Mouse (Mus musculus) heart, adult 2 months (tissue): ENCODE results near the gene Hnrnpf. TPM values are rescaled to one million over a fixed set of nuclear protein-coding genes. Genes with fewer than 3 reads are reported as not detected.

Source experiments
- DNase-seq, 2 experiments: peaks; one replicate each; pipeline ENCODE4 v3.0.0; 2021
- H3K27ac ChIP-seq: fragments of 200-600 bp; 2 replicates; pipeline ENCODE4 v1.8.1; 2022
- H3K27me3 ChIP-seq: fragments of 200-500 bp; 2 replicates; pipeline ENCODE4 v1.6.1; 2012; ENCODE audit warnings: mild to moderate bottlenecking, low read length, inconsistent platforms, mixed read lengths; ENCODE audit not compliant: control insufficient read depth, insufficient read depth
- H3K36me3 ChIP-seq: fragments of 200-500 bp; 2 replicates; pipeline ENCODE4 v1.6.1; 2012; ENCODE audit warnings: low read length, inconsistent platforms; ENCODE audit not compliant: control insufficient read depth, insufficient read depth
- H3K4me1 ChIP-seq: fragments of 200-500 bp; 2 replicates; pipeline ENCODE4 v1.6.1; 2011; ENCODE audit warnings: low read length; ENCODE audit not compliant: control insufficient read depth, insufficient read depth
- H3K4me3 ChIP-seq: fragments of 200-600 bp; 2 replicates; pipeline ENCODE4 v1.8.1; 2022
- H3K79me2 ChIP-seq: fragments of 200-500 bp; replicated peaks from 2 replicates; pipeline ENCODE4 v1.6.1; 2012; ENCODE audit warnings: mild to moderate bottlenecking, inconsistent platforms, low read length, moderate library complexity, mixed read lengths; ENCODE audit not compliant: control insufficient read depth, insufficient read depth
- H3K9ac ChIP-seq: fragments of 200-500 bp; 2 replicates; pipeline ENCODE4 v1.6.1; 2012; ENCODE audit warnings: low read depth, mild to moderate bottlenecking, control low read depth, inconsistent platforms, low read length, mixed read lengths
- CTCF ChIP-seq: fragments of 200-600 bp; IDR thresholded peaks from 2 replicates; pipeline ENCODE4 v1.8.1; 2022; ENCODE audit warnings: antibody characterized with exemption, mild to moderate bottlenecking, moderate library complexity
- EP300 ChIP-seq: fragments of 200-500 bp; IDR thresholded peaks from 2 replicates; pipeline ENCODE4 v1.6.1; 2011; ENCODE audit warnings: low read depth, low read length, control low read depth; ENCODE audit not compliant: insufficient read depth
- POLR2A ChIP-seq: fragments of 200-500 bp; IDR thresholded peaks from 2 replicates; pipeline ENCODE4 v1.6.1; 2011; ENCODE audit warnings: mild to moderate bottlenecking, low read depth, low read length, control low read depth; ENCODE audit not compliant: insufficient read depth
- WGBS: fragments of 180-500 bp; shearing (Covaris S2); methylation state at CpG from one replicate; pipeline ENCODE4 v1.1.7; 2018; 5-methylcytosine and 5-hydroxymethylcytosine counted together
- intact Hi-C: fragments of 180-260 bp; cut with DNase I; formaldehyde crosslinking; loops from one replicate; pipeline ENCODE4 v1.15.1; 2025
- long read RNA-seq: library from polyadenylated mRNA; stranded (forward); transcript quantifications from one replicate; pipeline ENCODE4 v2.0.0, GENCODE M21; 2021
- polyA plus RNA-seq: library from polyadenylated mRNA; depleted of rRNA; stranded (reverse); fragments of >200 nt; gene quantifications from 2 replicates; pipeline ENCODE4 v1.2.3, GENCODE M21; 2012; rRNA removed
- total RNA-seq, 2 experiments: library from RNA; stranded (reverse); gene quantifications; 2 replicates each; pipeline ENCODE4 v1.2.3; 2021

Gene Hnrnpf
- total RNA-seq, result 100 to 1,000 TPM; 185 to 192 TPM
- 66.1 and 95.9 TPM in 2 replicates for polyA plus RNA-seq
- long read RNA-seq, transcript Hnrnpf-208 (4 exons, 956 nt), result major isoform, 40 of 197 reads
- long read RNA-seq, transcript Hnrnpf-209 (3 exons, 2,280 nt), result minor isoform, 38 of 197 reads
- long read RNA-seq, transcript Hnrnpf-201 (4 exons, 2,147 nt), result major isoform, 40 of 197 reads
- long read RNA-seq, transcript Hnrnpf-210 (1 exons, 1,922 nt), result minor isoform, 13 of 197 reads
- long read RNA-seq, partial matches to known transcripts, result 53 of 197 reads
- long read RNA-seq, other reads (novel, unspliced or antisense), result 11 of 197 reads

DNA sequence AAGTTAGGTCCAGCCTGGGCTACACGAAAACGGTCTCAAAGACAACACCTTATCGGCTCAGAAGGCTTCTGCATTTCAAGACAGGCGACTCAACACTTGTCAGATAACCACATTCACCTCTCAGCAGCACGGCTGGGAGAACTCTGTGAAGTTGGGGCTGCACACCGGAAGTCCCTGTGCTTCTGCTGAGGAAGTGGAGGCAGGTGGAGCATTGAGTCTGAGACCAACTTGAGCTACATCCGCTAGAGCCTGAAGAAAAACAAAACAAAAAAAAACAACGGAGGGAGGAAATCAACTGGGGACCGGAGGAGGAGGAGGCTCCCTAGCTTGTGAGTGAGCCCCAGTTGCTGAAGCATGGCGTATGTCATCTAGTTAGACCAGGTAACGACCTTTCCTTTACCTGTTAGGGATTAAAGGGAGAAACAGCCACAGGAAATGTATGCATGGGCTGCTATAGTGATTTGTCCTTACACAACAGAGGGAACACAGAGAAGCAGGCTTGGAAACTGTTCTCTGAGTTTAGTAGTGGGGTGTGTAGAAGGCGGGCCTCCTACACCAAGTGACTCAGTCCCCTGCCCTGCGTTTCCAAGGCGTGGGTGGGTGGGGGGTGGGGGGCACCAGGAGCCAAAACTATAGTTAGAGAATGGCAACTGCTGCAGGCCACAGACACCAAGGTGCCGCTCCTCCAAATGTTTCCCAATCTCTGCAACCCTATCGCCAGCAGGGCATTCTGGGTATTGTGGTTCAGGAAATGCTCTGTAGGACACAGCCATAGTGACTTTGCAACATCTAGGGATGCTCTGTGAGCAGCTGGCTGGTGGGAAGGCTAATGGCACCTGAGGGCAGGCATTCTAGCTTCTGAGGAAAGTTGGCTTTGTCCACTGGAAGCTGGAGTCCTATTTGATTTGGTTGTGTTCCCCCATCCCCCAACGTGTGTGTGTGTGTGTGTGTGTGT is at the start of gene Hnrnpf:
TSS of gene Hnrnpf (plus strand) at position 199 of the 955 bp plus-strand sequence.
- WGBS, result 51% methylated on average over 17 of the region's 17 CpGs
- H3K4me3 ChIP-seq, result no peak within 1 kb of the TSS
- H3K27ac ChIP-seq, result no peak within 1 kb of the TSS
- H3K27me3 ChIP-seq, result no peaks in the 10 kb centered on the region
- TF ChIP-seq EP300 (no peak), CTCF (no peak), POLR2A (no peak)
- intact Hi-C loops, result no loop called here
- no peaks in the 10 kb centered on the region for H3K79me2 ChIP-seq
- DNase-seq, result peak in 1 of 2 experiments; percentile 34
- H3K36me3 ChIP-seq, result no peaks in the 10 kb centered on the region; the same call in 1 of the 2 replicates
- no peak within 1 kb of the TSS for H3K9ac ChIP-seq
- H3K4me1 ChIP-seq, result no peaks in the 10 kb centered on the region

DNA sequence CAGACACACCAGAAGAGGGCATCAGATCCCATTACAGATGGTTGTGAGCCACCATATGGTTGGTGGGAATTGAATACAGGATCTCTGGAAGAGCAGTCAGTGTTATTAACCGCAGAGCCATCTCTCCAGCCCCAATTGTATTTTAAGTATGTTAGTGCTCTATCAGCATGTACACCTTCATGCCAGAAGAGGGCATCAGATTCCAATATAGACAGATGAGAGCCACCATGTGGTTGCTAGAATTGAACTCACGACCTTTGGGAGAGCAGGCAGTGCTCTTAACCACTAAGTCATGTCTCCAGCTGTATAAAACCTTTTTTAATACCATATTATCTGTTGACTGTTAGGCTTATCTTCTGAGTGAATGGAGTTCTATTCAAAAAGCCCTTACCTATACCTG is 48.4 kb upstream of the Hnrnpf start:
- DNase-seq, result no peak
- WGBS, result 66% methylated on average over 2 of the region's 2 CpGs
- H3K27ac ChIP-seq, result no peak overlapping the region
- no peak overlapping the region for H3K4me3 ChIP-seq
- TF ChIP-seq CTCF (peak; percentile 57), POLR2A (no peak)
- no peaks in the 10 kb centered on the region for H3K79me2 ChIP-seq
- no peaks in the 10 kb centered on the region for H3K4me1 ChIP-seq
- no peaks in the 10 kb centered on the region for H3K27me3 ChIP-seq
- no peaks in the 10 kb centered on the region; the same call in 1 of the 2 replicates for H3K36me3 ChIP-seq
- intact Hi-C loops, result no loop called here
- no peak overlapping the region for H3K9ac ChIP-seq

DNA sequence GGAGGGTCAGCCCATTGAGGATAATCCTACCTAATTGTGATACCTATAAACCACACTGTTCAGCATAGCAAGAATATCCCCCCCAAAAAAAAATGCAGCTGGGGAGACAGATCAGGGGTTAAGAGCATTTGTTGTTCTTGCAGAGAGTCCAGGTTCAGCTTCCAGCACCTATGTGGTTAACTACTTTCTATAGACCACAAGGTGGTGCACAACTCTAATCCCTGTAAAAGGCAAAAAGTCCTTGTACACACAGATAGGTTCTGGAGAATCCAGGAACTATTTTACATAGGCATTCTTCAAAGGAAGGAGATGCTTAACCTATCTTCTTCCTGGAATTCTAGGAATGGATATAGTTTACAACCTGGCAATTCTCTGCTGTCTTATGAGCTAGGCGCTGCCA is 42.1 kb upstream of the Hnrnpf start:
- no peak overlapping the region for H3K27ac ChIP-seq
- 71% methylated on average over 1 of the region's 1 CpGs for WGBS

GRCm38 (mm10) chr6:117861848-117862247 is 38.3 kb upstream of the Hnrnpf start, which contains the start of gene Zfp239:
TSS of gene Zfp239 (plus strand) at chr6:117862100.
- peak within 1 kb of the TSS; percentile 60 for H3K4me3 ChIP-seq
- no peak for TF ChIP-seq CTCF
- no peak for TF ChIP-seq EP300
- TF ChIP-seq POLR2A, result no peak
- no peaks in the 10 kb centered on the region for H3K79me2 ChIP-seq
- H3K4me1 ChIP-seq, result peaks cover 1% of the 10 kb centered on the region
- no peak within 1 kb of the TSS for H3K27ac ChIP-seq
- intact Hi-C loops, result no loop called here
- no peaks in the 10 kb centered on the region for H3K36me3 ChIP-seq
- H3K27me3 ChIP-seq, result no peaks in the 10 kb centered on the region; the same call in 1 of the 2 replicates
- WGBS, result 48% methylated on average over 6 of the region's 6 CpGs
- peak within 1 kb of the TSS; percentile 45 for H3K9ac ChIP-seq
- no peak for DNase-seq

More for the DNA sequence above, 42.1 kb upstream of the Hnrnpf start:
- H3K4me1 ChIP-seq, result no peaks in the 10 kb centered on the region
- no peak overlapping the region for H3K9ac ChIP-seq
- TF ChIP-seq CTCF, result peak; percentile 47
- no peak for TF ChIP-seq POLR2A
- H3K27me3 ChIP-seq, result no peaks in the 10 kb centered on the region
- no peak for DNase-seq
- no peak overlapping the region for H3K4me3 ChIP-seq
- intact Hi-C loops, result no loop called here
- H3K79me2 ChIP-seq, result no peaks in the 10 kb centered on the region
- no peaks in the 10 kb centered on the region for H3K36me3 ChIP-seq

DNA sequence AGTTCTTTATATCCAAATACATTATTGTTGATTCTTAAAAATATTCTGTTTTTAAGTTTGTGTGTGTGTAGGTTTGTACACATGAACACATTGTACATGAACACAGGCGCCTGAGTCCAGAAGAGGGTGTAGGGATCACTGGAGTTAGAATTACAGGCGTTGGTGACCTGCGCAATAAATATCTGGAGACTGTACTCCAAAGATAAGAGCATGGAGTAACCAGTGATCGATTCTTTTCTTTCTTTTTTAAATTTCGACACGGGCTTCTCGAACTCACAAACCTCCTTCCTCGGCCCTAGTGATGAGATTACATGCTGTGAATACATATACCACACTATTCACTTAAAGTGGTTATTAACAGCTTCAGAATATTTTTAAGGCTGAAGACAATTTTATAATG is 37.7 kb upstream of the Hnrnpf start:
- 75% methylated on average over 8 of the region's 8 CpGs for WGBS
- H3K9ac ChIP-seq, result no peak overlapping the region
- intact Hi-C loops, result no loop called here
- TF ChIP-seq CTCF (no peak), POLR2A (no peak), EP300 (no peak)
- DNase-seq, result no peak
- H3K4me3 ChIP-seq, result peak overlapping the region; percentile 60
- no peak overlapping the region for H3K27ac ChIP-seq
- H3K4me1 ChIP-seq, result peaks cover 1% of the 10 kb centered on the region
- no peaks in the 10 kb centered on the region; the same call in 1 of the 2 replicates for H3K27me3 ChIP-seq
- no peaks in the 10 kb centered on the region for H3K36me3 ChIP-seq
- no peaks in the 10 kb centered on the region for H3K79me2 ChIP-seq
